Mouse (Mus musculus): ENCODE data around the gene Dcxr.
"Not testable (repeated sequence)": the region's sequence is repeated elsewhere in the genome, so short reads cannot be mapped to it uniquely, and the experiment has no call there.

The Dcxr gene

GRCm38 (mm10) chr11:120730331-120730870, 3.3 kb upstream of the Dcxr start:
- no peak for DNase-seq (ENCODE audit: low read depth, low spot score)

GRCm38 (mm10) chr11:120729432-120730050, 2.5 kb upstream of the Dcxr start:
- DNase-seq (ENCODE audit: low read depth, low spot score), result not testable (repeated sequence)

- DNase-seq (ENCODE audit: low read depth, low spot score), result no peak
Observed at GRCm38 (mm10) chr11:120728530-120729240, 1.6 kb upstream of the Dcxr start.

GRCm38 (mm10) chr11:120727564-120727963, 483 bp upstream of the Dcxr start:
- DNase-seq (ENCODE audit: low read depth, low spot score), result no peak

- DNase-seq (ENCODE audit: low read depth, low spot score), result no peak
Observed at GRCm38 (mm10) chr11:120726243-120727168, 575 bp downstream of the Dcxr start.

- DNase-seq (ENCODE audit: low read depth, low spot score), result no peak
Observed at GRCm38 (mm10) chr11:120723509-120723908, 3.6 kb downstream of the Dcxr start.

GRCm38 (mm10) chr11:120722761-120723382, 4.2 kb downstream of the Dcxr start:
- no peak for DNase-seq (ENCODE audit: low read depth, low spot score)

- DNase-seq (ENCODE audit: low read depth, low spot score), result no peak
Observed at GRCm38 (mm10) chr11:120722067-120722630, 4.9 kb downstream of the Dcxr start.

GRCm38 (mm10) chr11:120721124-120722066, 5.7 kb downstream of the Dcxr start, which contains the start of gene Rac3:
Gene Rac3, plus strand, starts transcription at chr11:120721470.
- no peak for DNase-seq (ENCODE audit: low read depth, low spot score)

GRCm38 (mm10) chr11:120720450-120720849, 6.6 kb downstream of the Dcxr start:
- DNase-seq (ENCODE audit: low read depth, low spot score), result peak; percentile 93

GRCm38 (mm10) chr11:120719841-120720376, 7.2 kb downstream of the Dcxr start:
- no peak for DNase-seq (ENCODE audit: low read depth, low spot score)

GRCm38 (mm10) chr11:120719242-120719641, 7.8 kb downstream of the Dcxr start:
- no peak for DNase-seq (ENCODE audit: low read depth, low spot score)

GRCm38 (mm10) chr11:120715131-120715530, 11.9 kb downstream of the Dcxr start:
- DNase-seq (ENCODE audit: low read depth, low spot score), result no peak

- DNase-seq (ENCODE audit: low read depth, low spot score), result no peak
Observed at GRCm38 (mm10) chr11:120714546-120714945, 12.5 kb downstream of the Dcxr start.

GRCm38 (mm10) chr11:120713580-120714518, 13.2 kb downstream of the Dcxr start, which contains the start of the genes Cenpx and Lrrc45:
Gene Cenpx, minus strand, starts transcription at chr11:120713738.
Gene Lrrc45, plus strand, starts transcription at chr11:120713925.
- peak; percentile 98 for DNase-seq (ENCODE audit: low read depth, low spot score)

GRCm38 (mm10) chr11:120712771-120713568, 14.1 kb downstream of the Dcxr start:
- no peak for DNase-seq (ENCODE audit: low read depth, low spot score)

- no peak for DNase-seq (ENCODE audit: low read depth, low spot score)
Observed at GRCm38 (mm10) chr11:120711980-120712604, 15.0 kb downstream of the Dcxr start.
